Mouse (Mus musculus): ENCODE measurements around the gene Hnrnpc. TPM values are rescaled to one million over a fixed set of nuclear protein-coding genes. Genes with fewer than 3 reads are reported as not detected.
A peak's percentile ranks its signal among the peaks of the same experiment; 100 is the strongest.

Gene Hnrnpc
- polyA plus RNA-seq, 1 experiment, result 22.4 TPM

DNA sequence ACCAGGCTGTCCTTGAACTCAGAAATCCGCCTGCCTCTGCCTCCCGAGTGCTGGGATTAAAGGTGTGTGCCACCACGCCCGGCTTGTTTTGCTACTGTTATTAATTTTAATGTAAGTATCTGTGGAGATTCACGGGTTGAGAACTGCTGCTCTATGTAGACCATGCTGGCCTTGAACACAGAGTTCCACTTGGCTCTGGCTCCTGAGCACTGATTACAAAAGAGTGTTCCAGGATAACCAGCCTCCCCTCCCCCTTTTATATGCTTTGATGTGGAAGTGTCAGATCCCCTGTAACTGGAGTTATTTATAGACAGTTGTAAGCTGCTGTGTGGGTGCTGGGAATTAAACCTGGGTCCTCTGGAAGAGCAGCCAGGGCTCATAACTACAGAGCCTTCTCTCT is 13.4 kb upstream of the Hnrnpc start:
- Histone ChIP-seq H3K4me3 (ENCODE audit: low read depth, low read length) (no peak overlapping the region), H3K36me3 (ENCODE audit: control insufficient read depth, insufficient read depth, low read length) (no peaks in the 10 kb centered on the region), H3K27me3 (ENCODE audit: control insufficient read depth, insufficient read depth, low read length) (no peaks in the 10 kb centered on the region), H3K4me1 (ENCODE audit: control insufficient read depth, insufficient read depth, insufficient read length, low read length) (peaks cover 2% of the 10 kb centered on the region; the same call in 1 of the 2 replicates), H3K27ac (ENCODE audit: insufficient read depth, low read depth, low read length) (no peak overlapping the region)
- no peak for TF ChIP-seq POLR2A (IDR thresholded peaks at IDR 0.05; ENCODE audit: low read depth, low read length)
- no peak for TF ChIP-seq CTCF (IDR thresholded peaks at IDR 0.05; ENCODE audit: extremely low read depth, insufficient read length, insufficient replicate concordance, low read depth, low read length)
- 87% methylated on average over 5 of the region's 5 CpGs for WGBS

DNA sequence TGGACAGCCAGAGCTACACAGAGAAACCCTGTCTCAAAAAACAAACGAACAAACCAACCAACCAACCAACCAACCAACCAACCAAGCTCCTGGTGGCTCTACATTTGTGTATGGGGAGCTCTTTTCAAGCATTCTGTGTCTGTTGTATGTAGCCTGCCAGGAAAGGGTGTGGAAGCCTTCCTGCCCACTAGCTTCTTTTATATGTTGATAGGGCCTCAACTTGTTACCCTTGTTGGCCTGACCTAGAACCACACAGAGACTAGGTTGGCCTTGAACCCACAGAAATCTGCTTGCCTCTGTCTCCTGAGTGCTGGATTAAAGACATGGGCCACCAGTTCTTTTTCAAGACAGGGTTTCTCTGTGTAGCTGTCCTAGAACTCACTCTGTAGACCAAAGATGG is 10.3 kb upstream of the Hnrnpc start:
- H3K36me3 ChIP-seq (ENCODE audit: control insufficient read depth, insufficient read depth, low read length), result no peaks in the 10 kb centered on the region
- H3K4me1 ChIP-seq (ENCODE audit: control insufficient read depth, insufficient read depth, insufficient read length, low read length), result peaks cover 2% of the 10 kb centered on the region; the same call in 1 of the 2 replicates
- 50% methylated on average over 1 of the region's 1 CpGs for WGBS
- no peak overlapping the region for H3K4me3 ChIP-seq (ENCODE audit: low read depth, low read length)
- TF ChIP-seq CTCF (IDR thresholded peaks at IDR 0.05; ENCODE audit: extremely low read depth, insufficient read length, insufficient replicate concordance, low read depth, low read length), result no peak
- TF ChIP-seq POLR2A (IDR thresholded peaks at IDR 0.05; ENCODE audit: low read depth, low read length), result no peak
- no peaks in the 10 kb centered on the region for H3K27me3 ChIP-seq (ENCODE audit: control insufficient read depth, insufficient read depth, low read length)
- H3K27ac ChIP-seq (ENCODE audit: insufficient read depth, low read depth, low read length), result no peak overlapping the region

- no peak for TF ChIP-seq CTCF (IDR thresholded peaks at IDR 0.05; ENCODE audit: extremely low read depth, insufficient read length, insufficient replicate concordance, low read depth, low read length)
- TF ChIP-seq POLR2A (IDR thresholded peaks at IDR 0.05; ENCODE audit: low read depth, low read length), result no peak
- WGBS, result 90% methylated on average over 4 of the region's 4 CpGs
- H3K4me3 ChIP-seq (ENCODE audit: low read depth, low read length), result no peak within 1 kb of the TSS
These were observed 6.5 kb upstream of the Hnrnpc start, which contains the start of gene Rpgrip1 for GRCm38 (mm10) chr14:52110346-52110745. Rpgrip1 (plus strand) TSS chr14:52110704.

GRCm38 (mm10) chr14:52108025-52108424 is 4.2 kb upstream of the Hnrnpc start:
- Histone ChIP-seq H3K4me3 (ENCODE audit: low read depth, low read length) (no peak overlapping the region), H3K27me3 (ENCODE audit: control insufficient read depth, insufficient read depth, low read length) (no peaks in the 10 kb centered on the region), H3K27ac (ENCODE audit: insufficient read depth, low read depth, low read length) (no peak overlapping the region), H3K4me1 (ENCODE audit: control insufficient read depth, insufficient read depth, insufficient read length, low read length) (peaks cover 7% of the 10 kb centered on the region; the same call in 1 of the 2 replicates), H3K36me3 (ENCODE audit: control insufficient read depth, insufficient read depth, low read length) (no peaks in the 10 kb centered on the region)
- no peak for TF ChIP-seq CTCF (IDR thresholded peaks at IDR 0.05; ENCODE audit: extremely low read depth, insufficient read length, insufficient replicate concordance, low read depth, low read length)
- TF ChIP-seq POLR2A (IDR thresholded peaks at IDR 0.05; ENCODE audit: low read depth, low read length), result no peak
- WGBS, result 82% methylated on average over 2 of the region's 2 CpGs

More at GRCm38 (mm10) chr14:52110346-52110745, 6.5 kb upstream of the Hnrnpc start, which contains the start of gene Rpgrip1:
- no peaks in the 10 kb centered on the region for H3K36me3 ChIP-seq (ENCODE audit: control insufficient read depth, insufficient read depth, low read length)
- H3K4me1 ChIP-seq (ENCODE audit: control insufficient read depth, insufficient read depth, insufficient read length, low read length), result peaks cover 2% of the 10 kb centered on the region; the same call in 1 of the 2 replicates
- no peak within 1 kb of the TSS for H3K27ac ChIP-seq (ENCODE audit: insufficient read depth, low read depth, low read length)
- no peaks in the 10 kb centered on the region for H3K27me3 ChIP-seq (ENCODE audit: control insufficient read depth, insufficient read depth, low read length)

DNA sequence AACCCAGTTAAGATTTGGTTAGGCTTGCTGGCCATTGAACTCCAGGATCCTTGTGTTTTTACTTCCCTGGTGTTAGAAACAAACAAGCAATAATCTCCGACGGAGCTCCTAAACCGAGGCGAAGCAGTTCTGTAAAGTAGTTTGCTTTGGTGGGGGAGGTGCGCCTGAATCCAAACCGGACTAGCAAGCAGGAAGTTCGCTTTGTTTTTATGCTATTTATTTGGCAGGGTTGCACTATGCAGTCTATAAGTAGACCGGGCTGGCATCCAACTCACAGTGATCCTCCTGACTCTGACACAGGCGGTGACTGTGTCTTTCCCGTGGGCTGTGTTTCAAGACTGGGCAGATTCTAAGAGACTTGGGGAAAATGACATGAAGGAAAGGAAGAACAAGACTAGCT is 2.9 kb upstream of the Hnrnpc start:
- H3K4me3 ChIP-seq (ENCODE audit: low read depth, low read length), result no peak overlapping the region
- WGBS, result 6% methylated on average over 10 of the region's 10 CpGs
- peaks cover 1% of the 10 kb centered on the region; the same call in 1 of the 2 replicates for H3K36me3 ChIP-seq (ENCODE audit: control insufficient read depth, insufficient read depth, low read length)
- peak overlapping the region; percentile 83 for H3K27ac ChIP-seq (ENCODE audit: insufficient read depth, low read depth, low read length)
- peaks cover 7% of the 10 kb centered on the region for H3K4me1 ChIP-seq (ENCODE audit: control insufficient read depth, insufficient read depth, insufficient read length, low read length)
- no peaks in the 10 kb centered on the region for H3K27me3 ChIP-seq (ENCODE audit: control insufficient read depth, insufficient read depth, low read length)
- TF ChIP-seq CTCF (IDR thresholded peaks at IDR 0.05; ENCODE audit: extremely low read depth, insufficient read length, insufficient replicate concordance, low read depth, low read length) (no peak), POLR2A (IDR thresholded peaks at IDR 0.05; ENCODE audit: low read depth, low read length) (no peak)

DNA sequence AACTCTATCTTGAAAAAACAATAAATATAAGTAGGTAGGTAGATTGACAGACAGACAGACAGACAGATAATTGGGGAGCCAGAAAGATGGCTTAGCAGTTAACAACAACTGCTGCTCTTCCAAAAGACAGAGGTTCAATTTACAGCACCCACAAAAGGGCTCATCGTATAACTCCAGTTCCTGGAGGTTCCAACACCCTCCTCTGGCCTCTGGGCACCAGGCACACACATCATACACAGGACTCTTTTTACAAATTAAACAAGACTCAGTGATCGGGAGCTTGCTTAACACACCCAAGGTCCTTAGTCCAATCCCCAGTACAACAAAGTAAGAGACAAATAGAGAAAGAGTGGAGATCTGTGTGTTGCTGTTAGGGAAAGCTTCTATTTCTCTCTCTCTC is 1.5 kb upstream of the Hnrnpc start:
- Histone ChIP-seq H3K27me3 (ENCODE audit: control insufficient read depth, insufficient read depth, low read length) (no peaks in the 10 kb centered on the region), H3K27ac (ENCODE audit: insufficient read depth, low read depth, low read length) (peak overlapping the region; percentile 52), H3K36me3 (ENCODE audit: control insufficient read depth, insufficient read depth, low read length) (peaks cover 3% of the 10 kb centered on the region; the same call in 1 of the 2 replicates), H3K4me1 (ENCODE audit: control insufficient read depth, insufficient read depth, insufficient read length, low read length) (peaks cover 9% of the 10 kb centered on the region), H3K4me3 (ENCODE audit: low read depth, low read length) (no peak overlapping the region)
- TF ChIP-seq CTCF (IDR thresholded peaks at IDR 0.05; ENCODE audit: extremely low read depth, insufficient read length, insufficient replicate concordance, low read depth, low read length), result no peak
- no peak for TF ChIP-seq POLR2A (IDR thresholded peaks at IDR 0.05; ENCODE audit: low read depth, low read length)
- WGBS, result 13% methylated on average over 2 of the region's 2 CpGs

DNA sequence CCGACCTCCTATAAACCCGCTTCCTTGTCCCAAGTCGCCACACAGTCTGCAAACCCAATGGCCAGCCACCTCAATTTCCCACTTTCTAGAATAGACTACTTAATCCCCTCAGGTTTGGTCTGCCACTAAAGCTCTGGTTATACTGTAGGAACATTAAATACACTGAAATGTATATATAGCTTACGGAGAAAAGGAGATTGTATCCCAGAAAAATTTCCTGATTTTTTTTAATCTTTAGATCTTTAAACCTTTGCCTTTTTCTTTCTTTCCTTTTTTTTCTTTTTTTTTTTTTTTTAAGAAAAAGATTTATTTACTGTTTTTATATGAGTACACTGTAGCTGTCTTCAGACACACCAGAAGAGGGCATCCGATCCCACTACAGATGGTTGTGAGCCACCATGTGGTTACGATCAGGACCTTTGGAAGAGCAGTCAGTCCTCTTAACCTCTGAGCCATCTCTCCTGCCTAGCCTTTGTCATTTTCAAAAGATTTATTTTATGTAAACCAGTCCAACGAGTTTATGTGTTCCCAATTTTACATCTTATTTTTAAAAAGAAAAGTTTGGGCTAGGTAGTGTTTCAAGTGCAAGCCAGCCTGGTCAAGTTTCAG is 953 bp upstream of the Hnrnpc start:
- Histone ChIP-seq H3K4me1 (ENCODE audit: control insufficient read depth, insufficient read depth, insufficient read length, low read length) (peaks cover 9% of the 10 kb centered on the region), H3K36me3 (ENCODE audit: control insufficient read depth, insufficient read depth, low read length) (peaks cover 4% of the 10 kb centered on the region; the same call in 1 of the 2 replicates), H3K27ac (ENCODE audit: insufficient read depth, low read depth, low read length) (peak overlapping the region; percentile 96), H3K4me3 (ENCODE audit: low read depth, low read length) (peak overlapping the region; percentile 39), H3K27me3 (ENCODE audit: control insufficient read depth, insufficient read depth, low read length) (no peaks in the 10 kb centered on the region)
- 21% methylated on average over 7 of the region's 7 CpGs for WGBS
- TF ChIP-seq CTCF (IDR thresholded peaks at IDR 0.05; ENCODE audit: extremely low read depth, insufficient read length, insufficient replicate concordance, low read depth, low read length) (no peak), POLR2A (IDR thresholded peaks at IDR 0.05; ENCODE audit: low read depth, low read length) (no peak)

All from small intestine, adult 2 months (tissue).